Mouse (Mus musculus) neural tube, embryonic 15.5 days (tissue): ENCODE data around the gene Acox2. TPM values are rescaled to one million over a fixed set of nuclear protein-coding genes. Genes with fewer than 3 reads are reported as not detected.

Source experiments
- ATAC-seq: fragments of 200-750 bp; cut with Nextera tagmentation; 2 replicates; pipeline ENCODE4 v1.8.0; 2017; ENCODE audit warnings: mild to moderate bottlenecking, moderate TSS enrichment, moderate library complexity; ENCODE audit not compliant: low FRiP score
- H3K27ac ChIP-seq: fragments of 300-500 bp; sonication (generic); replicated peaks from 2 replicates; pipeline ENCODE4 v1.5.1; 2015; ENCODE audit warnings: mild to moderate bottlenecking, inconsistent platforms
- H3K27me3 ChIP-seq: fragments of 300-500 bp; sonication (generic); replicated peaks from 2 replicates; pipeline ENCODE4 v1.6.1; 2015; ENCODE audit warnings: inconsistent platforms
- H3K36me3 ChIP-seq: fragments of 300-500 bp; sonication (generic); 2 replicates; pipeline ENCODE4 v1.6.1; 2015; ENCODE audit warnings: inconsistent platforms
- H3K4me1 ChIP-seq: fragments of 300-500 bp; sonication (generic); 2 replicates; pipeline ENCODE4 v1.6.1; 2015; ENCODE audit warnings: inconsistent platforms
- H3K4me2 ChIP-seq: fragments of 300-500 bp; sonication (generic); 2 replicates; pipeline ENCODE4 v1.6.1; 2015; ENCODE audit warnings: inconsistent platforms, mild to moderate bottlenecking, moderate library complexity
- H3K4me3 ChIP-seq: fragments of 300-500 bp; sonication (generic); replicated peaks from 2 replicates; pipeline ENCODE4 v1.5.1; 2015; ENCODE audit warnings: mild to moderate bottlenecking, inconsistent platforms
- H3K9ac ChIP-seq: fragments of 300-500 bp; sonication (generic); replicated peaks from 2 replicates; pipeline ENCODE4 v1.6.1; 2015; ENCODE audit warnings: mild to moderate bottlenecking, inconsistent platforms
- H3K9me3 ChIP-seq: fragments of 300-500 bp; sonication (generic); replicated peaks from 2 replicates; pipeline ENCODE4 v1.6.1; 2016; ENCODE audit warnings: inconsistent platforms
- WGBS: fragments of 180-500 bp; shearing (Covaris S2); methylation state at CpG from one replicate; pipeline ENCODE4 v1.1.7; 2015; ENCODE audit warnings: mixed read lengths; 5-methylcytosine and 5-hydroxymethylcytosine counted together
- polyA plus RNA-seq: library from polyadenylated mRNA; unstranded; fragments of >200 nt; fragmentation: Nextera tagmentation; extraction: Ambion mirVana; gene quantifications from 2 replicates; pipeline ENCODE4 v1.2.1, GENCODE M21; 2015

Acox2 gene
- polyA plus RNA-seq, 1 experiment from 2014 or later: not detected

DNA sequence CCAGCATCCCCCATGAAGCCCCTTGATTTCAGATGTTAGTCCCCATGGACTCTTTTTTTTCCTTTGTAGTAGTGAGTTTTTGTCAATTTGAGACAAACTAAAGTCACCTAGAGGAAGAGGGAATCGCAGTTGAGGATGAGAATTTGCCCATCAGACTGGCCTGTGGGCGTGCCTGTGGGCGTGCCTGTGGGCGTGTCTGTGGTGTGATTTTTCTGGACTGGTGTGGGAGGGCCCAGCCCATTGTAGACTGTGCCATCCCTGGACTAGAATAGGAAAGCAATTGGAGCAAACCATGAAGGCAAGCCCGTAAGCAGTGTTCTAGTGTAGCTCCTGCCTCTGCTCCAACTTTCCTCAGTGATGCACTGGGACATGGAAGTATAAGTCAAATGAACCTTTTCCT, 82.9 kb downstream of the Acox2 start:
- Histone ChIP-seq H3K9ac (no peak overlapping the region), H3K36me3 (no peaks in the 10 kb centered on the region), H3K4me2 (no peak overlapping the region), H3K9me3 (no peaks in the 10 kb centered on the region), H3K4me1 (peaks cover 7% of the 10 kb centered on the region), H3K27me3 (no peaks in the 10 kb centered on the region), H3K4me3 (no peak overlapping the region), H3K27ac (no peak overlapping the region)
- 52% methylated on average over 5 of the region's 5 CpGs for WGBS
- no peak for ATAC-seq

Other genes with a start within 250 kb of the Acox2 start
- 43.1 and 57.9 TPM in 2 replicates for gene Rpp14, start 179.0 kb downstream of the Acox2 start, polyA plus RNA-seq
- gene Pxk, start 161.1 kb downstream of the Acox2 start, polyA plus RNA-seq: 75.2 and 78.5 TPM in 2 replicates
- 296 and 297 TPM in 2 replicates for gene Pdhb, start 86.3 kb downstream of the Acox2 start, polyA plus RNA-seq
- gene Kctd6, start 45.2 kb downstream of the Acox2 start, polyA plus RNA-seq: 15.1 and 22.5 TPM in 2 replicates
- gene Fam107a, start 58.7 kb upstream of the Acox2 start, polyA plus RNA-seq: 0.44 and 0.87 TPM in 2 replicates
- 1.3 TPM in 1 of 2 replicates, not detected in the other for gene Oit1, start 119.4 kb upstream of the Acox2 start, polyA plus RNA-seq